Mouse (Mus musculus) heart, embryonic 14.5 days (tissue): ENCODE results near the gene H2-DMa. TPM values are rescaled to one million over a fixed set of nuclear protein-coding genes. Genes with fewer than 3 reads are reported as not detected.
A peak's percentile ranks its signal among the peaks of the same experiment; 100 is the strongest.

Source experiments
- ATAC-seq: fragments of 200-750 bp; cut with Nextera tagmentation; 2 replicates; pipeline ENCODE4 v1.8.0; 2017; ENCODE audit warnings: low read depth, moderate TSS enrichment; ENCODE audit not compliant: insufficient number of reproducible peaks, insufficient read depth, low FRiP score
- H3K27ac ChIP-seq, 2 experiments: fragments of 200-500 bp in 1 of 2; fragments of 300-500 bp in 1 of 2; sonication (generic) in 1 of 2; replicated peaks in 1 of 2; 2 replicates each; pipeline ENCODE4 v1.5.1; 2012 to 2014; ENCODE audit warnings: low read depth in 2 of 2, low read length in 2 of 2, control low read depth in 1 of 2, mild to moderate bottlenecking in 1 of 2, mixed read lengths in 1 of 2; ENCODE audit not compliant: control insufficient read depth in 1 of 2, insufficient read depth in 1 of 2
- H3K27me3 ChIP-seq: fragments of 300-500 bp; sonication (generic); 2 replicates; pipeline ENCODE4 v1.6.1; 2014; ENCODE audit warnings: mild to moderate bottlenecking, low read length, control low read depth; ENCODE audit not compliant: control insufficient read depth, insufficient read depth
- H3K36me3 ChIP-seq: fragments of 300-500 bp; sonication (generic); 2 replicates; pipeline ENCODE4 v1.6.1; 2014; ENCODE audit warnings: mild to moderate bottlenecking, control low read depth, low read length, mixed read lengths; ENCODE audit not compliant: control insufficient read depth, insufficient read depth
- H3K4me1 ChIP-seq, 2 experiments: fragments of 200-500 bp in 1 of 2; fragments of 300-500 bp in 1 of 2; sonication (generic) in 1 of 2; 2 replicates each; pipeline ENCODE4 v1.6.1; 2012 to 2014; ENCODE audit warnings: low read length in 2 of 2, control low read depth in 1 of 2, mixed read lengths in 1 of 2; ENCODE audit not compliant: control insufficient read depth in 2 of 2, insufficient read depth in 2 of 2
- H3K4me2 ChIP-seq: fragments of 300-500 bp; sonication (generic); 2 replicates; pipeline ENCODE4 v1.6.1; 2014; ENCODE audit warnings: mild to moderate bottlenecking, low read length
- H3K4me3 ChIP-seq, 2 experiments: fragments of 200-500 bp in 1 of 2; fragments of 300-500 bp in 1 of 2; sonication (generic) in 1 of 2; 2 replicates each; pipeline ENCODE4 v1.5.1; 2012 to 2014; ENCODE audit warnings: low read length in 2 of 2, mild to moderate bottlenecking in 2 of 2, control low read depth in 1 of 2, low read depth in 1 of 2, moderate library complexity in 1 of 2; ENCODE audit not compliant: control insufficient read depth in 1 of 2, insufficient read depth in 1 of 2
- H3K9ac ChIP-seq: fragments of 300-500 bp; sonication (generic); 2 replicates; pipeline ENCODE4 v1.6.1; 2014; ENCODE audit warnings: mild to moderate bottlenecking, low read length
- H3K9me3 ChIP-seq: fragments of 300-500 bp; sonication (generic); 2 replicates; pipeline ENCODE4 v1.6.1; 2016; ENCODE audit warnings: low read length, control low read depth; ENCODE audit not compliant: control insufficient read depth
- WGBS: fragments of 180-500 bp; shearing (Covaris S2); extraction: QIAGEN DNeasy Blood & Tissue Kit; methylation state at CpG from one replicate; pipeline ENCODE4 v1.1.7; 2014; 5-methylcytosine and 5-hydroxymethylcytosine counted together
- polyA plus RNA-seq: library from polyadenylated mRNA; unstranded; fragments of >200 nt; fragmentation: Nextera tagmentation; extraction: Ambion mirVana; gene quantifications from 2 replicates; pipeline ENCODE4 v1.2.1, GENCODE M21; 2014

The H2-DMa gene
- polyA plus RNA-seq, 1 experiment from 2014 or later = 5.7 TPM

DNA sequence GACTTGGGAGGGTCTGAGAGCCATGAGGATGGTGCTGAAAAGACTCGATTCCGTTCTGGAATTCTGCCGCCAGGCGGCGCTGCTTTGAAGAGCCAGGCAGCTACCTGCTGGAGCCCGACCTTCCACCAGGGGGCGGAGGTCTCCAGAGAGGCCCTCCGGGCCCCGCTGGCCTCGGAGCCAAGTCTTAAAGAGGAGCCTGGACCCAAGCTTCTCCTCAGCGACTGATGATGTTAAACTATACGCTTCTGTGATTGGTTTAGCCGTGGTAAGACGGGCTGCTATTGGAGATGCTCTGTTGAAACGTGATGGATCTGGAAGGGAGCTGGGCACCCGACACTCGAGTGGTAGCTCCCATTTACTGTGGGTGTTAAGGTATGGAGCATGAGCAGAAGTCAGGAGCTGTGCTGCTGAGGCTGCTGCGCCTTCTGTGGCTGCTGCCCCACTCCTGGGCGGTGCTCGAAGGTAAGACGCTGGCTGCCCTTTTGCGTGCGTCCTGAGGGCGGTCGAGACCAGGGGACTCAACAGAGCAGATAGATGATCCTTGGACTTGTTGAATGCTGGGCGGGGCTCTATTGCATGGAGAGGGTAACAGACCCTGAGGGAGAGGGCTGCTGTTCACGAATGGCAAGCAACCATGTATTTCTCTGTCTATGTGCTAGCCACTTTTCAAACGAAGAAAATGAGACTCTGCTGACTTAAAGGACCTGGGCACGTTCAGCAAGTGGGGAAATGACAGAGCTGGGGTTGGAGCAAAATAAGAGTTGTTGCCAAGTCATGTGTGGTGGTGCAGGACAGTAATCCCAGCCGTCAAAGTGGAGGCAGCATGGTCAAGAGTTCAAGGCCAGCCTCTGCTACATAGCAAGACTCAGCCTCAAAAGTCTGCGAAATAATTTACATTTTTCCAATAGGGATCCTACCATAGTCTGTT is 16.2 kb downstream of the H2-DMa start:
- WGBS = 6% methylated on average over 31 of the region's 31 CpGs
- Histone ChIP-seq H3K27ac (no peak overlapping the region), H3K4me2 (peak overlapping the region; percentile 75), H3K36me3 (no peaks in the 10 kb centered on the region), H3K4me3 (peak overlapping the region; percentile 33 to 41), H3K4me1 (peaks cover 5 to 12% of the 10 kb centered on the region in 2 experiments; a peak in 2 of 4 replicates), H3K27me3 (peaks cover 26% of the 10 kb centered on the region), H3K9me3 (no peaks in the 10 kb centered on the region), H3K9ac (no peak overlapping the region)
- peak; percentile 94 for ATAC-seq

DNA sequence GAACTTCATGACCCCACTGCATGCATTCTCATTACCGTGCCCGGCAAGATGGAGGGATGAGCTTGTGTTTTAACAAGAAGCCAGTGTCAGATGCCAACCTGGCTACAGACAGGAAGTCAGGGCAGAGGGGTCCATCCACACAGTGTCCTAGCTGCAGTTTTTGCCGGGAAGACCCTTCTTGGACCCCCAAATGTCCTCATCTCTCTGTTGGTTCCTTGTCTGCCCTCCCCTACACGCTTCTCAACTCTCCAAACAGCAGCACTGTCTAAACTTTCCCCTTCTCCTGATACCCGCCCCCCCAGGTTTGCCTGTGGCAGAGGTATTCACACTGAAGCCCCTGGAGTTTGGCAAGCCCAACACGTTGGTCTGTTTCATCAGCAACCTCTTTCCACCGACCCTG is 18.3 kb downstream of the H2-DMa start:
- 61% methylated on average over 7 of the region's 7 CpGs for WGBS
- H3K27ac ChIP-seq = no peak overlapping the region
- no peak overlapping the region for H3K4me3 ChIP-seq
- H3K9ac ChIP-seq = no peak overlapping the region
- peaks cover 5 to 12% of the 10 kb centered on the region in 2 experiments; a peak in 2 of 4 replicates for H3K4me1 ChIP-seq
- no peak overlapping the region for H3K4me2 ChIP-seq
- no peak for ATAC-seq
- H3K27me3 ChIP-seq = peaks cover 37% of the 10 kb centered on the region
- no peaks in the 10 kb centered on the region for H3K36me3 ChIP-seq
- H3K9me3 ChIP-seq = no peaks in the 10 kb centered on the region

DNA sequence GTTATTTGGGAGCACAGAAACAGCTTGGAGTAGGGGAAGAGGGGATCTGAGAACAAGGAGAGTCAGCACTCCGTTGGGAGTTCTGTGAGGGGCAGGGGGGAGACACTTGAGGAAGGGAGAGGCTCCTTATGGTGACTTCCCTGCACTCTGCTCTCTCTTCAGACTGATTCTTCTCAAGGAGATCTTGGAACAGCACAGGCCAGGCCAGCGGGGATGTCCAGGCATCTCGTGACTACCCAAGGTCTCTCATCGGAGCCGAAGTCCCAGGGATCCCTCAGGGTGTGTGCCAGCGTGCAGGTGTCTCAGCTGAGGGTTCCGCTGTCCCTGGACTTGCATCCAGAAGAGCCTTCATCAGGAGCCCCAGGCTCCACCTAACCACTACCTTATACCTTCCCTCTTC is 19.3 kb downstream of the H2-DMa start:
- Histone ChIP-seq H3K27ac (no peak overlapping the region), H3K9me3 (no peaks in the 10 kb centered on the region), H3K4me1 (peaks cover 5 to 12% of the 10 kb centered on the region in 2 experiments; a peak in 2 of 4 replicates), H3K36me3 (no peaks in the 10 kb centered on the region), H3K4me3 (no peak overlapping the region), H3K4me2 (no peak overlapping the region), H3K9ac (no peak overlapping the region), H3K27me3 (peaks cover 39% of the 10 kb centered on the region)
- ATAC-seq = no peak
- 64% methylated on average over 7 of the region's 7 CpGs for WGBS

DNA sequence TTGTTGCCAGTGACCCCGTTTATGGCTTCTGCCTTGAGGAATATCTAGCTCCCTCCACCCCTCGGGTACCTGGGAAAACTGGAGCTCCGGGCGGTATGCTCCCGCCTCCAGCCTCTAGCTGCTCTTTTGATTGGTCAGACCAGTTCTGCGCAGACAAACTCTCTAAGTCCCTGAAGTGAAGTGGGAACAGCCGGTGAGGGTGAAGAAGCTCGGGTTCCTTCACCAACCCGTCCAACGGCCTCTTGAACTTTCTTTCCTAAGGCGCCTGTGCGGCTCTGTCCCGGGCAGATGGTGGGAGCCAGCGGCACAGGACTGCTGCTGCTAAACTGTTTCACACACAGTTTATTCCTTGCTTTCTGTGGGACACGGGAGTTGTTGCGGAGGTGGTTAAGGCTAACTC is 20.1 kb downstream of the H2-DMa start:
- peaks cover 39% of the 10 kb centered on the region for H3K27me3 ChIP-seq
- peak overlapping the region; percentile 75 for H3K4me2 ChIP-seq
- under 1% methylated on average over 16 of the region's 16 CpGs for WGBS
- H3K9me3 ChIP-seq = no peaks in the 10 kb centered on the region
- peak overlapping the region; percentile 39 to 45 for H3K4me3 ChIP-seq
- H3K36me3 ChIP-seq = no peaks in the 10 kb centered on the region
- peaks cover 5 to 12% of the 10 kb centered on the region in 2 experiments; a peak in 2 of 4 replicates for H3K4me1 ChIP-seq
- ATAC-seq = no peak
- no peak overlapping the region for H3K27ac ChIP-seq
- H3K9ac ChIP-seq = peak overlapping the region; percentile 51

DNA sequence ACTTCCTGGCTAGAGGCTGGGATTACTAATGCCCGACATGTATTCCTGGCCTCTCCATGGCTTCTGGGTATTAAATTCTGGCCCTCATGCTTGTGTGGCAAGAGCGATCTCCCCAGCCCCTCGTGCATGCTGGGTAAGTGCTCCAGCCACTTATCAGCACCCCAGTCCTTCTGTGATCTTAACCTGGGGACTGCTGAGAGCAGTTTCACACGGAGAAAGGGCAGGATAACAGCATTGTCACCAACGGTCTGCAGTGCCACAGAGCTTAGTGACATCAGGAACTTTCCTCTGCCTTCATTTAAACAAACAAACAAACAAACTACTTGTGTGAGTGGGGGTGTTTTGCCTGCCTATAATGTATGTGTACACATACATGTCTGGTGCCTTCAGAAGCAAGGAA is 20.9 kb downstream of the H2-DMa start:
- Histone ChIP-seq H3K4me2 (peak overlapping the region; percentile 75), H3K9me3 (no peaks in the 10 kb centered on the region), H3K4me3 (no peak overlapping the region), H3K27me3 (peaks cover 39% of the 10 kb centered on the region), H3K4me1 (peaks cover 5 to 12% of the 10 kb centered on the region in 2 experiments; a peak in 2 of 4 replicates), H3K36me3 (no peaks in the 10 kb centered on the region), H3K9ac (no peak overlapping the region), H3K27ac (no peak overlapping the region)
- no peak for ATAC-seq
- WGBS = under 1% methylated on average over 5 of the region's 5 CpGs

DNA sequence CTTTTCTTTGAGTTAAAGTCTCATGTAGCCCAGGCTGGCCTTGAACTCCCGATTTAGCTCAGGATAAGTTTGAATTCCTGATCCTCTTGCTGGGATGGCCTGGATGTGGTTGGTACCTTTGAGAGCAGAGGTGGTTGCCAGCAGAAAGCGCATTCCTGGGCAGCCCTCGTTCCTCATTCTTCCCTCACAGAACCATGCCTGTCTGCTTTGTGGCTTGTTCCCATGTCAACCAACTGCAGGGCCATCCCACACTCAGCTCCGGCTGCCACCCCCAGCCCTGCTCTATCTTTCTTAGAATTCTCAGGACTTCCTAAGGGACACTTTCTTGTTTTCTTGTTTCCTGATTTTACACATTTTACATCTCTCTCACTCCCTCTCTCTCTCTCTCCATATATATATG is 22.1 kb downstream of the H2-DMa start:
- no peaks in the 10 kb centered on the region for H3K9me3 ChIP-seq
- H3K4me2 ChIP-seq = no peak overlapping the region
- no peak overlapping the region for H3K27ac ChIP-seq
- no peak overlapping the region for H3K4me3 ChIP-seq
- no peaks in the 10 kb centered on the region for H3K36me3 ChIP-seq
- H3K27me3 ChIP-seq = peaks cover 39% of the 10 kb centered on the region
- WGBS = 58% methylated on average over 4 of the region's 4 CpGs
- H3K9ac ChIP-seq = no peak overlapping the region
- peaks cover 3 to 9% of the 10 kb centered on the region in 2 experiments; a peak in 2 of 4 replicates for H3K4me1 ChIP-seq
- ATAC-seq = no peak

DNA sequence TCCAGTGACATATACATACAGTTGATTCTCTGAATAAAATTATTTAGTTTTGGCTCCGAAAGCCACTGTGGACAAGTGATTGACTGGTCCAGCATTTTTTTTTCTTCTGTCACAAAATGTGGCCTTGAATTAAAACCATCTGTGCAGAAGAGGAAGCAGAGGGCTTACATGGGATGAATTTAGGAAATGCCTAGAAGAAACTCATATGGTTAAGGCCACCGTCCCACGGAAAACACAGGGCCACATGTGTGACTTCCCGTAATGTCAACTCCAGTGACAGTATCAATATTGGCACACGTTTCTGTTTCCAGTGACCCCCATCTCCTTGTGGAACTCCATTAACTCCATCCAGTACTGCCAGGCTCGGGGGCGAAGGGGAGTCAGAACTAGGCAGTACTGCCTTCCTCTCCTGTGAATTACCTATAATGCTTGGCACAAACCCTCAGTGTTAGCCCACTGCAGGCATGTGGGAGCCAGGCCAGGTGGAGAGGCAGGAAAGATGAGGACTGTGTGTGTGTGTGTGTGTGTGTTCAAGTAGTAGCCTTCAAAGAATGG is 23.2 kb downstream of the H2-DMa start:
- H3K9me3 ChIP-seq = no peaks in the 10 kb centered on the region
- no peak for ATAC-seq
- no peak overlapping the region for H3K27ac ChIP-seq
- no peaks in the 10 kb centered on the region for H3K36me3 ChIP-seq
- 72% methylated on average over 7 of the region's 7 CpGs for WGBS
- no peak overlapping the region for H3K9ac ChIP-seq
- no peak overlapping the region for H3K4me3 ChIP-seq
- peaks cover 3 to 9% of the 10 kb centered on the region in 2 experiments; a peak in 2 of 4 replicates for H3K4me1 ChIP-seq
- H3K27me3 ChIP-seq = peaks cover 34% of the 10 kb centered on the region
- no peak overlapping the region for H3K4me2 ChIP-seq
